Mouse (Mus musculus): ENCODE measurements around the gene Abcd2.

- no peak for TF ChIP-seq CTCF (IDR thresholded peaks at IDR 0.05; ENCODE audit: borderline replicate concordance, insufficient read depth, low read depth, low read length)
- no peak for TF ChIP-seq POLR2A (IDR thresholded peaks at IDR 0.05; ENCODE audit: borderline replicate concordance, insufficient read depth, low read length)
Measured at GRCm38 (mm10) chr15:91153311-91153710, 38.3 kb downstream of the Abcd2 start.
